Mouse (Mus musculus): ENCODE measurements around the gene Gm5134.
"Not testable (repeated sequence)": the region's sequence is repeated elsewhere in the genome, so short reads cannot be mapped to it uniquely, and the experiment has no call there.

Gm5134 gene

GRCm38 (mm10) chr10:75994531-75995210 lies 40.4 kb downstream of the Gm5134 start:
- DNase-seq (ENCODE audit: low read depth, low spot score) = not testable (repeated sequence)

- DNase-seq (ENCODE audit: low read depth, low spot score) = no peak
Observed at GRCm38 (mm10) chr10:75995463-75995862, 41.1 kb downstream of the Gm5134 start.

GRCm38 (mm10) chr10:75996315-75996714 lies 42.0 kb downstream of the Gm5134 start:
- DNase-seq (ENCODE audit: low read depth, low spot score) = no peak

- no peak for DNase-seq (ENCODE audit: low read depth, low spot score)
Observed at GRCm38 (mm10) chr10:76001160-76001559, 46.8 kb downstream of the Gm5134 start.

- peak; percentile 78 for DNase-seq (ENCODE audit: low read depth, low spot score)
Observed at GRCm38 (mm10) chr10:76002101-76002521, 47.8 kb downstream of the Gm5134 start.

GRCm38 (mm10) chr10:76002615-76003014 lies 48.3 kb downstream of the Gm5134 start:
- no peak for DNase-seq (ENCODE audit: low read depth, low spot score)

- DNase-seq (ENCODE audit: low read depth, low spot score) = no peak
Observed at GRCm38 (mm10) chr10:76003221-76003620, 48.9 kb downstream of the Gm5134 start.

GRCm38 (mm10) chr10:76006385-76006784 lies 52.1 kb downstream of the Gm5134 start:
- no peak for DNase-seq (ENCODE audit: low read depth, low spot score)

GRCm38 (mm10) chr10:76009812-76010211 lies 55.5 kb downstream of the Gm5134 start:
- no peak for DNase-seq (ENCODE audit: low read depth, low spot score)

- no peak for DNase-seq (ENCODE audit: low read depth, low spot score)
Observed at GRCm38 (mm10) chr10:76012922-76013321, 58.6 kb downstream of the Gm5134 start.

- DNase-seq (ENCODE audit: low read depth, low spot score) = no peak
Observed at GRCm38 (mm10) chr10:76016886-76017285, 62.6 kb downstream of the Gm5134 start.

- no peak for DNase-seq (ENCODE audit: low read depth, low spot score)
Observed at GRCm38 (mm10) chr10:76021728-76022127, 67.4 kb downstream of the Gm5134 start.

GRCm38 (mm10) chr10:76023921-76024320 lies 69.6 kb downstream of the Gm5134 start:
- DNase-seq (ENCODE audit: low read depth, low spot score) = no peak

- no peak for DNase-seq (ENCODE audit: low read depth, low spot score)
Observed at GRCm38 (mm10) chr10:76025470-76026190, 71.3 kb downstream of the Gm5134 start.

GRCm38 (mm10) chr10:76027127-76028015 lies 73.1 kb downstream of the Gm5134 start:
- no peak for DNase-seq (ENCODE audit: low read depth, low spot score)

- no peak for DNase-seq (ENCODE audit: low read depth, low spot score)
Observed at GRCm38 (mm10) chr10:76028016-76028366, 73.7 kb downstream of the Gm5134 start.

GRCm38 (mm10) chr10:76028396-76028795 lies 74.1 kb downstream of the Gm5134 start:
- no peak for DNase-seq (ENCODE audit: low read depth, low spot score)

GRCm38 (mm10) chr10:76029276-76029675 lies 75.0 kb downstream of the Gm5134 start:
- DNase-seq (ENCODE audit: low read depth, low spot score) = no peak

GRCm38 (mm10) chr10:76030496-76030895 lies 76.2 kb downstream of the Gm5134 start:
- DNase-seq (ENCODE audit: low read depth, low spot score) = no peak

- no peak for DNase-seq (ENCODE audit: low read depth, low spot score)
Observed at GRCm38 (mm10) chr10:76031511-76032401, 77.4 kb downstream of the Gm5134 start.

Data from skeletal muscle tissue, adult 2 months (tissue).